Comparison of ENCODE assay signal across 17 mouse cellular contexts in the genomic region with DNA sequence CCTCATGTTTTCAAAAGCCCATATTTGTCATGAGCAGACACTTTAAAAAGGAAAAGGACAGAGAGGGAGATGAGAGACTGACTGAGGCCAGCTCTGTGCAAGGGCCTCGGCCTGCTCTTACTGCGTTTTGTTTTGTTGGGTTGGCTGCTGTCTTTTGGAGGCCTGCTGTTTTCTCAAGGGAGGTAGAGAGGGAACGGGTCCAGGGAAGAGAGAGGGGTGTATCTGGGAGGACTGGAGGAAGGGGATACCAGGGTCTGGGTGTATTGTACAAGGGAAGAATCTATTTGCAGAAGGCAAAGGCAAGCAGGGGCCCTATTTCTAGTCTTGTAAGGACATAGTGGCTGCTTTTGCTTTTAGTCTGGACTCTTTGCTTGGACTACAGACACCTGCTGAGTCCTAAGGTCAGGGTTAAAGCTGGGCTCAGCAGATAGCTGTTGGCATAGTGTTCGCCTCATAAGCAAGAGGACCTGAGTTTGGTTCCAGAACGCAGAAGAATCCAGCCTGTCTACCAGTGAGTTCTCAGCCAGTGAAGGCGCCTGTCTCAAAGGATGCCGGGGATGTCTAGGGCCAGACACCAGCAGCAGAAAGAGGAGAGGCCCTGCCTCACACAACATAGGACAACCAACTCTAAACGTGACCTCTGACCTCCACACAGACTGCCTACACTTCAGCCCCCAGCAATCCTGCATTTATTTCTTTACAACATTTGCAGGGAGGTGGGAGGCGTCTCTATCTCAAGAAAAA. TPM values are rescaled to one million over a fixed set of nuclear protein-coding genes. Genes with fewer than 3 reads are reported as not detected.
"Had no signal": no experiment of that assay in that cellular context is flagged by ENCODE, and none has a peak within 500 bp of the region (broad histone marks: within the 10 kb centered on the region; RNA-seq: fewer than 3 reads in every experiment).

No protein-coding gene starts in this region.

- H3K4me3 ChIP-seq: kidney, embryonic 15.5 days; left cerebral cortex, adult 2 months; limb, embryonic 10.5 days; liver, embryonic 12.5 days; lung, embryonic 15.5 days; megakaryocyte, embryonic 14.5 days; midbrain, embryonic 15.5 days; neural tube, embryonic 13.5 days had no signal

- H3K36me3 ChIP-seq: kidney, embryonic 15.5 days; limb, embryonic 10.5 days; liver, embryonic 12.5 days; lung, embryonic 15.5 days; midbrain, embryonic 15.5 days; neural tube, embryonic 13.5 days had no signal

- H3K27ac ChIP-seq: kidney, embryonic 15.5 days; left cerebral cortex, adult 2 months; limb, embryonic 10.5 days; liver, embryonic 12.5 days; lung, embryonic 15.5 days; macrophage; midbrain, embryonic 15.5 days; neural tube, embryonic 13.5 days had no signal

- DNase-seq: kidney, postnatal 25 days; lung, postnatal 14 days; retina, postnatal 1 day; right cerebral cortex, postnatal 4 days; spleen, adult 18-20 months; thymus, postnatal 36 days had no signal

- H3K4me1 ChIP-seq: kidney, embryonic 15.5 days; limb, embryonic 10.5 days; liver, embryonic 12.5 days; lung, embryonic 15.5 days; megakaryocyte, embryonic 14.5 days; midbrain, embryonic 15.5 days; neural tube, embryonic 13.5 days had no signal

- H3K9ac ChIP-seq: kidney, embryonic 15.5 days; liver, embryonic 12.5 days; lung, embryonic 15.5 days; midbrain, embryonic 15.5 days; neural tube, embryonic 13.5 days had no signal

- H3K9me3 ChIP-seq: kidney, embryonic 15.5 days; limb, embryonic 10.5 days; liver, embryonic 12.5 days; lung, embryonic 15.5 days; midbrain, embryonic 15.5 days; neural tube, embryonic 13.5 days had no signal

- H3K27me3 ChIP-seq: kidney, embryonic 15.5 days; liver, embryonic 12.5 days; lung, embryonic 15.5 days; midbrain, embryonic 15.5 days; neural tube, embryonic 13.5 days had no signal

- H3K4me2 ChIP-seq: kidney, embryonic 15.5 days; liver, embryonic 12.5 days; lung, embryonic 15.5 days; midbrain, embryonic 11.5 days; midbrain, embryonic 15.5 days; neural tube, embryonic 13.5 days had no signal

- ATAC-seq: liver, embryonic 12.5 days; midbrain, embryonic 15.5 days had no signal

RNA-seq across cellular contexts. Expression of gene Creg2, which starts 21.3 kb away (rescaled TPM):
- polyA plus RNA-seq: liver, embryonic 12.5 days; liver, embryonic 16.5 days had no signal

RNA-seq across cellular contexts. Expression of gene Rfx8, which starts 48.3 kb away (rescaled TPM):
- polyA plus RNA-seq: macrophage had no signal
